Mouse (Mus musculus): Measurements from ENCODE around the gene Tpcn1. TPM values are rescaled to one million over a fixed set of nuclear protein-coding genes. Genes with fewer than 3 reads are reported as not detected.

Tpcn1 gene
- total RNA-seq (2021) = 10 to 100 TPM; 53.1 to 60.4 TPM
- long read RNA-seq, experiment 1, partial matches to known transcripts = 0 of 6 reads
- long read RNA-seq, experiment 1, other reads (novel, unspliced or antisense) = 6 of 6 reads
- long read RNA-seq, experiment 2, full-length matches to known transcripts = 5 of 9 reads
- long read RNA-seq, experiment 2, partial matches to known transcripts = 0 of 9 reads
- long read RNA-seq, experiment 2, other reads (novel, unspliced or antisense) = 4 of 9 reads

GRCm38 (mm10) chr5:120588569-120589094, at the start of gene Tpcn1, which contains the start of gene Iqcd:
Gene Tpcn1, minus strand, starts transcription at chr5:120588673.
Gene Iqcd, plus strand, starts transcription at chr5:120589016.
- peak; percentile 99 for DNase-seq

- no peak for DNase-seq
Observed at GRCm38 (mm10) chr5:120635633-120636032, 47.2 kb upstream of the Tpcn1 start.

- no peak for DNase-seq
Observed at GRCm38 (mm10) chr5:120634860-120635259, 46.4 kb upstream of the Tpcn1 start.

- DNase-seq = peak; percentile 67
Observed at GRCm38 (mm10) chr5:120634131-120634530, 45.7 kb upstream of the Tpcn1 start, which contains the start of gene Cfap73. Gene Cfap73, minus strand, starts transcription at chr5:120634235.

- DNase-seq = no peak
Observed at GRCm38 (mm10) chr5:120631892-120632291, 43.4 kb upstream of the Tpcn1 start.

- peak; percentile 36 for DNase-seq
Observed at GRCm38 (mm10) chr5:120631128-120631527, 42.7 kb upstream of the Tpcn1 start.

- DNase-seq = peak; percentile 41
Observed at GRCm38 (mm10) chr5:120628624-120629023, 40.2 kb upstream of the Tpcn1 start.

- no peak for DNase-seq
Observed at GRCm38 (mm10) chr5:120627515-120628300, 39.2 kb upstream of the Tpcn1 start.

GRCm38 (mm10) chr5:120626399-120626798, 37.9 kb upstream of the Tpcn1 start:
- DNase-seq = peak; percentile 45

- no peak for DNase-seq
Observed at GRCm38 (mm10) chr5:120624427-120624826, 36.0 kb upstream of the Tpcn1 start.

- DNase-seq = no peak
Observed at GRCm38 (mm10) chr5:120622198-120622851, 33.9 kb upstream of the Tpcn1 start.

- no peak for DNase-seq
Observed at GRCm38 (mm10) chr5:120621846-120622197, 33.3 kb upstream of the Tpcn1 start.

GRCm38 (mm10) chr5:120621078-120621765, 32.7 kb upstream of the Tpcn1 start:
- DNase-seq = no peak

GRCm38 (mm10) chr5:120620375-120621077, 32.1 kb upstream of the Tpcn1 start:
- peak; percentile 92 for DNase-seq

GRCm38 (mm10) chr5:120619201-120619600, 30.7 kb upstream of the Tpcn1 start:
- DNase-seq = peak; percentile 77

GRCm38 (mm10) chr5:120618778-120619177, 30.3 kb upstream of the Tpcn1 start:
- no peak for DNase-seq

GRCm38 (mm10) chr5:120615903-120616302, 27.4 kb upstream of the Tpcn1 start:
- DNase-seq = no peak

- DNase-seq = peak; percentile 99
Observed at GRCm38 (mm10) chr5:120612822-120613604, 24.5 kb upstream of the Tpcn1 start.

- peak; percentile 97 for DNase-seq
Observed at GRCm38 (mm10) chr5:120612442-120612821, 24.0 kb upstream of the Tpcn1 start, which contains the start of the genes Rita1 and Ddx54. Gene Rita1, minus strand, starts transcription at chr5:120612589. Gene Ddx54, plus strand, starts transcription at chr5:120612739.

GRCm38 (mm10) chr5:120611416-120611815, 22.9 kb upstream of the Tpcn1 start:
- no peak for DNase-seq

- no peak for DNase-seq
Observed at GRCm38 (mm10) chr5:120610906-120611305, 22.4 kb upstream of the Tpcn1 start.
